Mouse (Mus musculus): ENCODE results near the gene Pip5k1c.

Gene Pip5k1c

DNA sequence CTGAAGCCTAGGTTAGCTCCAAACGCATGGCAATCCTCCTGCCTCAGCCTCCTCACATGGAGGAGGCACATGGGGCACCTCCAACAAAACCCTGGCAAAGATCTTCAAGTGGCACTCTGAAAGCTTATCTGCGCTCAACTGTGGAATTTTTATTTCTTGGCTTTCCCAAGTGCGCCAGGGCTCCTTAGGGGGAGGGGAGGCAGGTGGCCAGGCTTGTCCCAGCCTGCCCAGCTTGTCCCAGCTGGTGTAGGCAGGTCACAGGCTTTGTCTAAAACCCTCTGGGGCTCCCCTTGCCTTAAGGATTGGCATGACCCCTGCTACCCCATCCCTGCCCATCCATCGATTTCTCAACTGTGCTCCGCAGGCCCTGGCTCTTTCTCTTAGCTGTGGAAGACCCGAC is 8.6 kb upstream of the Pip5k1c start:
- in situ Hi-C loops (cut with MboI, MseI): no loop called here

- in situ Hi-C loops (cut with MboI, MseI): loop anchor here (5.0 kb wide), 1 partner anchor 38 kb away; the partner anchor contains the start of gene Cactin
Measured at GRCm38 (mm10) chr10:81284719-81285118, 8.0 kb upstream of the Pip5k1c start.

DNA sequence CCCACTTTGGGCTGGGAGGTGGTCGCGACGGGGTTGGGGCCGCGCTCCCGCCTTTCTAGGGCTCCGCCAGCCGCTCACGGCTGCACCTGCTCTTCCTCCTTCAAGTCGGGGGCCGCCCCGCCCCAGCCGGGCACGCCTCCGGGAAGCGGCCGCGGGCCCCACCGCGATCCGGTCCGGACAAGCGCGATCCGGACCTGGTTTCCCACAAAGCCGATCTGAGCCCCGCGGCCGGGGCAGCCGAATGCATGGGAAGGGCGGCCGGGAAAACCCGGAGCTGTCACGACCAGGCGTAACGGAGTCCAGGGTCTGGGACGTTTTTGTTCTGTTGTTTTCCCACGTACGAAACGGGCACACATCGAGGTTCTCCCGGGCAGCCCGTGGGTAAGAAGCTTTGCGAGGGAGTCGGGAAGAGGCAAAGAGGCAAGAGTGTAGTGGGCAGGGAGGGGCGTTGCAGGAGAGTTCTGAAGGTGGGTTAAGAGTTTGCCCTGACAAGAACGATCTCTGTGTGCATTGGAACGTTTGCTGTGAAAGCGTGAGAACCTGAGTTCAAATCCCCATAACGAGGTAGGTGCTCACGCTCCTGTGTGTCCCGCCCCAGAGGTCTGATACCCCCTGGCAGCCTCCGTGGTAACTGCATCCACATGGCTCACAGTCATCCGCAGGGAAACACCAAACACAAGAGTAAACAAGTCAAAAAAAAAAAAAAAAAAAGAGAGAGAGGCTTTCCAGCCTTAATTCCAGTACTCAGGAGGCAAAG is 6.9 kb upstream of the Pip5k1c start:
- in situ Hi-C loops (cut with MboI, MseI): loop anchor here (5.0 kb wide), 1 partner anchor 36 kb away; the partner anchor contains the start of gene Cactin

GRCm38 (mm10) chr10:81286586-81286985 is 6.2 kb upstream of the Pip5k1c start:
- in situ Hi-C loops (cut with MboI, MseI): loop anchor here (5.0 kb wide), 1 partner anchor 36 kb away; the partner anchor contains the start of gene Cactin

- in situ Hi-C loops (cut with MboI, MseI): loop anchor here (5.0 kb wide), 1 partner anchor 35 kb away; the partner anchor contains the start of gene Cactin
Measured at GRCm38 (mm10) chr10:81287513-81288157, 5.1 kb upstream of the Pip5k1c start.

DNA sequence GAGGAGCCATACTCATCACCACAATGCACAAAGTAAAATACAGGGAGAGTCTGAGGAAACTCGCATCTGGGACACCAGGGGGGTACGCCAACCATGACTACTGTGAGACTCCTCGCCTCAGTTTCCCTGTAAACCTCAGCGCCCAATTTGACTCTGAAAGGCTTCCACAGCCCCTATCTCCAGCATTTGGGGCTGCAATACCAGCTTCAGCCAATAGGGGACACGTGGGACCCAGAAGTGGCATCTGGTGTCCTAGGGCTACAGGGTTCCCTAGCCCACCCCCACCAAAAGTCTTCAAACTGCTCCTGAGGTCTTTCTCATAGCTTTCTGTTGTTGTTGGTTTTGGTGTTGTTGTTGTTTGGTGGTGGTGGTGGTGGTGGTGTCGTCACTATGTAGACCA is 4.2 kb upstream of the Pip5k1c start:
- in situ Hi-C loops (cut with MboI, MseI): loop anchor here (5.0 kb wide), 1 partner anchor 34 kb away; the partner anchor contains the start of gene Cactin

- in situ Hi-C loops (cut with MboI, MseI): loop anchor here (5.0 kb wide), 1 partner anchor 33 kb away; the partner anchor contains the start of gene Cactin
Measured at GRCm38 (mm10) chr10:81289278-81289677, 3.5 kb upstream of the Pip5k1c start.

DNA sequence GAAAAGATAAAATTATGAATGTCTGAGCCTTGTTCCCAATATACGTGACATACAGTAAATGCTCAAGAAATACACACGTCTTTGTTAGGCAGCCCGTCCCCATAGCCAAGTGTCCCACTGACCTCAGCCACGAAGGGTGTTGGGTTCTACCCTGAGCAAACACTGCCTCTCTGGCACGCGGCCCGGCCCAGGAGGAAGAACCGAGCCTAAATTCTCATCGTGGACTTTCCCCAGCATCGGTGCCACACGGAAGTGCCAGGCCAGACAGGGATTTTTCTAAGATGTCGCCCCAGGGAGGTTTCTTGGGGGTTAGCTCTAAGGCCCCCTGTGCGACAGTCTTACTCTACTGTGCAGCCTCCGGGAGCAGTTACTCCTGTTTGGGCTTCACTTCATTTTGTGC is 3.0 kb upstream of the Pip5k1c start:
- in situ Hi-C loops (cut with MboI, MseI): loop anchor here (5.0 kb wide), 1 partner anchor 32 kb away; the partner anchor contains the start of gene Cactin

DNA sequence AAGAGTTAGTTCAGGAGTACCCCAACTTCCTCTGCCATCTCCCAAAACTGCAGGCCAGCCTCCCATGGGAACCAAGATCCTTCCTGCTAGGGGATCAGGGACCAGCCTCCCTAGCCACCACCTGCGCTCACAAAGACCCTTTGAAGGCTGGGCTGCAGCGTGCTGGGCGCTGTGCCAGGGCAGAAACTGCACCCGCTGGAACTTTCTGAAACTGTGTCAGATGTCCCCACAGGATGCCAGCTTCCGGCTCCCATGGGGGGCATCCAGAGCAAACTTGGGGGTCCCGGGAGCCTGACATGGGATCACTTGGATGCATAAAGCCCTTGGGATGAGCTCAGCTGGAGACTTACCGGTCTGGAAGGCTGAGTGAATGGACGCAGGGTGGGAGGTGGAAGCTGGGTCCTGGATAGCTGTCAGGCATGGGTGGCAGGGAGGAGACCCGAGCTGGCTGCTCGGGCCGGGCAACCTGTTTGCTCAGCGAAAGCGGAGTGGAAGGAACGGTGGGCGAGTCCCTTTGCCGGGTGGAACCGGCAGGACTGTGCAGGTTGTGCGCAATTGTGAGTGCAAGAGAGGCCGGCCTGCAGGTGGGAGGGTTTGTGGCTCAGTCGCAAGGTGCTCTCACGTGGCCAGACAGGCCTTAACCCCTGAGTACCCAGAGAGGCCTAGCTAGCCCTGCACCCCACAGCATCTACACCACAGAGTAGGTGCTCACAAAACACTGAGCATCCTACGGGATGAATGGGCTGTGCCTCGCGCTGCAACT is 1.9 kb upstream of the Pip5k1c start:
- in situ Hi-C loops (cut with MboI, MseI): no loop called here

GRCm38 (mm10) chr10:81291511-81292104 is 1.2 kb upstream of the Pip5k1c start, which contains the start of gene Tjp3:
Gene Tjp3 (minus strand): TSS chr10:81291581.
- in situ Hi-C loops (cut with MboI, MseI): no loop called here

DNA sequence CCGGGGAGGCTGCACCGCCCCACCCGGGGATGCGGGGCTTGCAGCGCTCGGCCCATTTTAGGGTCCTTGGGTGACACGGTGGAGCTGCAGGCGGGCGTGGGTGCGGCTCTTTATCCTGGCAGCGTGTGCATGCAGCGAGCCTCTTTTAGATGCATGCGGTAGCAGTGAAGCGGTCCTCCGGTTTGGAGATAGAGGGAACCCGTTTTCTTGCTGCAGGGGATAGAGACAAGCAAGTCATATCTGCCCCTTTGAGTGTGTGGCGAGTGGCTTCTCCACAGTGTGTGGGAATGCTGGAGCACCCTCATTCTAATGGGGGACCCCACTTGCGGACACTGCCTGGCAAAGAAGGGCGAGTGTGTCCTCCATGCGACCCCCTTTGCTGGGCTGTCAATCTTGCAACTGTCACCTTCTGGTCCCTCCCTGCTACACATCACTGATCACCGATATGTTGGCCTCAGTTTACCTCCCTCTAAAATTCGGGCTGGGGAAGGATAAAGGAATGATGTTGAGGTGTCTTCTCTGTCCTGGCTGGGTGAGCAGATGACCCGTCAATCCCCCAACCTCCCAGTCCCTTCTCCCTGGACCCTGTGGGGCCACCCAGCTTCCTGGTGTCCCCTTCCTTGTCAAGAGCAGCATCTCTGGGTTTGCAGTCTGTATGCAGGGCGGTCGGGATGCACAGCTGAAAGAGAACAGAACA is 719 bp downstream of the Pip5k1c start:
- in situ Hi-C loops (cut with MboI, MseI): no loop called here

GRCm38 (mm10) chr10:81294442-81294841 is 1.7 kb downstream of the Pip5k1c start:
- in situ Hi-C loops (cut with MboI, MseI): no loop called here

GRCm38 (mm10) chr10:81295185-81295584 is 2.4 kb downstream of the Pip5k1c start:
- in situ Hi-C loops (cut with MboI, MseI): no loop called here

GRCm38 (mm10) chr10:81297246-81297645 is 4.5 kb downstream of the Pip5k1c start:
- in situ Hi-C loops (cut with MboI, MseI): no loop called here

- in situ Hi-C loops (cut with MboI, MseI): no loop called here
Measured at GRCm38 (mm10) chr10:81297845-81298244, 5.1 kb downstream of the Pip5k1c start.

DNA sequence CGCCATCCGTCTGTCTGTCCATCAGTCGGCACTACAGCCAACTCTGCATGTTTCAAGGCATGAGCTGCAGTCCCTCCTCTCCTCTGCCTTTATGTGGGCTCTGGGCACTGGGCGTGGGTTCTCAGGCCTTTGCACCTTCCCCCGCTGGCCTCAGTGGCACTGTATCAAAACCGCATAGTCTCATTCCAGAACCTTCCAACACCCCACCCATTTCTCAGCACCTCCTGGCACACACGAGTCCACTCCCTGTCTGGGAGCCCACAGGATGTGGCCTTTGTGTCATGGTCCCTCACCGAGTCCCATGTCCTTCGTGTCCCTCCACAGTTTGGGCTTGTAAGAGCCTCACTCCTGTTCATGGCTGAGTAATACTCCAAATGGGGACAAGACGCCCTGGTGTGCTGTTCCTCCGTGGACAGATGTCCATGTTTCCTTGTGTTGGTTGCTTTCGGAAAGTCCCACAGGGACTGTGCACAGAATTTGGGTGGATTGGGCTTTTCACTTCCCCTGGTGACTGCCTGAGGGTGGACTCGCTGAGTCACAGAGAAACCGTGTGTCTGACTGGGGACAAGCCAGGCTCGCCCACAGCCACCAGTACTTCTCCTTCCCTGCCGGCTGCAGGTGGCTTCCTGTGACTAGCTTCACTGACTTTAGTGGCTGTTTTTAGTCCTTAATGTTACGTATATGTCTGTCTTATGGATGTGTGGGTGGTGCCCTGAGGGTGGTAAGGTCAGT is 5.8 kb downstream of the Pip5k1c start:
- in situ Hi-C loops (cut with MboI, MseI): no loop called here

- in situ Hi-C loops (cut with MboI, MseI): no loop called here
Measured at GRCm38 (mm10) chr10:81299585-81300351, 7.0 kb downstream of the Pip5k1c start.

- in situ Hi-C loops (cut with MboI, MseI): no loop called here
Measured at GRCm38 (mm10) chr10:81300352-81300907, 7.7 kb downstream of the Pip5k1c start.

GRCm38 (mm10) chr10:81301321-81301720 is 8.6 kb downstream of the Pip5k1c start:
- in situ Hi-C loops (cut with MboI, MseI): no loop called here
